Mouse (Mus musculus) liver, adult 10 weeks (tissue): ENCODE data around the gene Rpl36a. TPM values are rescaled to one million over a fixed set of nuclear protein-coding genes. Genes with fewer than 3 reads are reported as not detected.

ENCODE experiments used
- polyA plus RNA-seq: library from polyadenylated mRNA; stranded (reverse); fragments of 350-450 nt; fragmentation: Illumina TruSeq; extraction: RNeasy Lipid Tissue Mini Kit (QIAGEN cat#74804); gene quantifications from one replicate; pipeline ENCODE4 v1.2.3, GENCODE M21; 2014; ENCODE audit warnings: low read depth, low replicate concordance

The Rpl36a gene
- polyA plus RNA-seq = 302 TPM

DNA sequence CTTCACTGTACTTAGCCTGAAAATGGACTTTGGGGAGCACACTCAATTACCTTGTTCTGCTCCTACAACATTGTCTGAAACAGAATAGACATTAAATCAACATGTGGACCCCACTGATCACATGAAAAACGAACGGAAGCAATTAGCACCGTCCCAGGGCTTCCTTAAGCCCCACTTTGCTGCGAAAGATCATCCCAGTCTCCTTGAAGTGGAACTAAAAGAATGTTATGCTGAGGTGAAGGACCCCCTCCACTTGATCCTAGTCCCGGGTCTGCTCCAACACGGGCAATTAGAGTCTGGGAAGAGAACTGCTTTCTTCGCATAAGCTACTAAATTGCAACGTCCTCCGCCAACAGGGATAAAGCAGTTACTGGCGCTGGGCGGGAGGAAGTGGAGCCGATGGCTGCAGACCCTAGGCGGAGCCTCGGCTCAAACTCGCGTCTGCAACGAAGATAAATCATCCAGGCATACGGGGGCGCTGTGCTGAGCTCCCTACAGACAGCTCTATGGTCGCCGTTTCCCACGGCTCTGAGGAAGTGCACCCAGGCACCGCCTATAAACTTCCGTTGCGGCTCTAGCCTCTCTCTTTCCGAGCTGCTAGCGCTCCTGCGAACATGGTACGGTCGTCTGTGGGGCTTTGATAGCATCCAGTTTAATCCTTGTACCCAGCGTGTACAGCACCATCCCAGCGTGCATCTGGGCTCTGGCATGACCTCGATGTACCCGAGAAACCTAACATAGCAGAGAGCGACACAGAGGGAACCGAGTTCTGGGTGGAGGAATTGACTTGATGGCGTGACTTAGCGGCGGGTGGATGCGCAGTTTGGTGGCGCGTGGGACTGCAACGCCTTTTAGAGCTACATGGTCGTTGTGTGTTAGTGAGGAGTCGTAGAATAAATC is at the start of gene Rpl36a:
Gene Rpl36a, plus strand, starts transcription at position 552 of the 900 bp plus-strand sequence.

DNA sequence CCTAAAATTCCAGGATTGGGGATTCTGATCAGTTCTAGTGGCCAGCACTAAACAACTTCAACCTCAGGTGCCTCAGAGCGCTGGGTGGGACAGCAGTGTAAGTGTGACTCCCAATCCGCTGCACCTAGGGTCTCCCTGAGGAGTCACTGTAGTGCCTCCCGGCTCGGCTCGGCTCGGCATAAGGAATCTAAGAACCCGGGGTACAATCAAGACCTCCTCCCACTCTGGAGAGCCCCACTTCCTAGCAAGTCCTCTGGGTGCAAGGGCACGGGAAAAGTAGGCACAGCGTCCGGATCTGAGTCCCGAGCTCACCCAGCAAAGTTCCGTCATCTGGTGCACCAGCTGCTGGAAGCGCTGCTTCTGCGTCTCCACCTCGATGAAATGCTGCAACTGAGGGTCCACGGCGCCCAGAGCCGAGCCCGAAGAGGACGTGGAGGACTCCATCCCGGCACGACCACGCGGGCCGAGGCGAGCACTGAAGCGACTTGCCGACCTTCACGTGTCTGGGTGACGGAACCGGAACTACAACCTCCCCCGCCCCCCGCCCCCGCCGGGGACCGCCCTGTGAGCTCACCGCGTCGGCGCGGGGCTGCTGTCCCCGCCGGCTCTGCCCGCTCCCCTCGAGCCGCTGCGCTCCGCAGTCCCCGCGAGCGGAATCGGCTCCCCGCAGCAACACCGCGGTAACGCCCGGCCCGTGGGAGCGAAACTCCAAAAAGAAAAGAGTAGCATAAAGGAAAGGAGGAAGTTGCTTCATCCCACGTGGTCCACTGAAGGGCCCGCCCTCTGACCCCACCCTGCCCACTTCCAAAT is 44.1 kb upstream of the Rpl36a start, which contains the start of gene Timm8a1:
Gene Timm8a1, minus strand, starts transcription at position 721 of the 810 bp plus-strand sequence.

DNA sequence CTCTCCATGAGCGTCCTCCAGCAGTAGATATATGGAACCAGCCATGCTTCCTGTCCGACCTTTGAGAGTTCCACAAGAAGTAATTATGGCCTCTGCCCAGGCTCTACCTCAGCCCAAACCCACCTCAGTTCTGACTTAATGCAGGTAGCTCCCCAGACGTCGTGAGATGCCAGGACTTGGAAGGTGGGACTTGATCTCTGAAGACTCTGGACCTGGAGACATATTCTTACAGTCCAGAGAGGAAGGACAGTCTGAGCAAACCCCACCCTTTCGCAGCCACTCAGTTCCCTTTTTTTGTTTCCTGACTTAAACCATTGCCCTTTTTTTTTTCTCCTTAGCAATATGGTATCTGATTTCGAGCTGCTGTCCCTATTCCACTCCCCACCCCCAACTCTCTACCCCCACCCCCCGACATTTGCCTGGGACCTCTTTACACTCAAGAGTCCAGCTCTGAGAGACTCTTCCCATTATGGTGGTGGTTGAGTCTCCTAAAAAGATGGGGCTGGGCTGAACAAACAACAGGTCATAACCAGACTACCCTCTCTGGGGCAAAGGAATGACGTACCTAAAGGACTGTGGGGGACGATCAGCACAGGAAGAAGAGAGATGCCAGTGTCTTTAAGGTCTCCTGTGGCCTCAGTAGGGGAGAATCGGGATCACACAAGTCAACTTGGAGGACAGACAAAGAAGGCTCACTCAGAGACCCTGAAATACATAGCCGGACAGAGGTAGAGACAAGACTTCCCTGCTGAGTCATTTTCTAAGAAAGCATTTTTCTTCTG is 2.4 kb upstream of the Rpl36a start, which contains the start of gene Btk:
Gene Btk, minus strand, starts transcription at position 683 of the 782 bp plus-strand sequence.

DNA sequence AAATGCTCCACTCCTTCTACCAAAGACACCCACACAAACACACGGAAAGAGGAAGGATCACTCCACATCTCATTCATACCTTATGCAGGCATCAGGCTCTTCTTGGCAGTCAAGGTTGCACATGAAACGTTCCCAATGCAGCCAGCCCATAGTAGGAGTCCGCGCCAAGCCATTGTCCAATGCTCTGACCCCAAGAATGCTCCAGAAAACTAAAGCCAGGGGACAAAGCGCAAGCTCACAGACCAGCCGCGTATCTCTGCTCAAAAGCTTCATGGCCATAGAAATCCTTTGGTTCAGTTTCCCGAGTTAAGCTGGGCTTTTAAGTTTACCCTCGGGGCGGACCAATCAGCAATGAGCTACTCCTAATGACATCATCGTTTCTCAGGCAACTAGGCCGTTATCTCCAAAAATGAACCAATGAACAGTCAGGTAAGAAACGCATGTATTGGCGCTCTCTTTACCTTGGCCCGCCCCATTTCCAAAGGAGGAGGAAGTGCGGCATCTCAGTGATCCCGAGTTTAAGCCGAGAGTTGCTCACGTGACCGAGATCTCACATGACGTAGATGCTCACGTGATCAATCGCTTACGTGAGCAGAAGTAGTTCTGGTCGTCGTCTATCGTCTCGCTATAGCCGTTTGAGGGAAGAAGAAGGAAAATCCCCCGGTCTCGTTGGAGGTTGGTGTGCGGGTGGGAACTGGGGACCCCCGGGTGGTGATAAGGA is 15.4 kb downstream of the Rpl36a start, which contains the start of the genes Gla and Hnrnph2:
Gene Gla, minus strand, starts transcription at position 467 of the 721 bp plus-strand sequence.
Gene Hnrnph2, plus strand, starts transcription at position 521 of the 721 bp plus-strand sequence.

Other genes with a start within 250 kb of the Rpl36a start
- gene Drp2, start 181.1 kb upstream of the Rpl36a start, polyA plus RNA-seq = not detected
- not detected for gene Taf7l, start 109.2 kb upstream of the Rpl36a start, polyA plus RNA-seq
- gene Timm8a1, start 43.8 kb upstream of the Rpl36a start, polyA plus RNA-seq = 125 TPM
- 0.74 TPM for gene Btk, start 2.1 kb upstream of the Rpl36a start, polyA plus RNA-seq
- gene Gla, start 15.5 kb downstream of the Rpl36a start, polyA plus RNA-seq = 4.2 TPM
- 94.3 TPM for gene Hnrnph2, start 15.5 kb downstream of the Rpl36a start, polyA plus RNA-seq
- gene Armcx4, start 100.9 kb downstream of the Rpl36a start, polyA plus RNA-seq = 0.93 TPM
- gene Armcx1, start 132.3 kb downstream of the Rpl36a start, polyA plus RNA-seq = 4.6 TPM
- gene Armcx6, start 165.8 kb downstream of the Rpl36a start, polyA plus RNA-seq = 0.66 TPM
- 13.5 TPM for gene Armcx3, start 170.9 kb downstream of the Rpl36a start, polyA plus RNA-seq
- 2.8 TPM for gene Armcx2, start 223.6 kb downstream of the Rpl36a start, polyA plus RNA-seq